Mouse (Mus musculus) adrenal gland, adult (tissue): ENCODE data around the gene Cpsf4l.
A peak's percentile ranks its signal among the peaks of the same experiment; 100 is the strongest.

Source experiments
- DNase-seq, 2 experiments: peaks; one replicate each; pipeline ENCODE4 v3.0.0; 2022 to 2023; ENCODE audit warnings: low spot score in 1 of 2; ENCODE audit not compliant: inconsistent age in 2 of 2

Gene Cpsf4l

GRCm38 (mm10) chr11:113736848-113737552, 27.2 kb upstream of the Cpsf4l start:
- DNase-seq = no peak

GRCm38 (mm10) chr11:113735151-113735550, 25.3 kb upstream of the Cpsf4l start:
- DNase-seq = peak; percentile 57 to 72

GRCm38 (mm10) chr11:113733631-113734364, 24.0 kb upstream of the Cpsf4l start:
- DNase-seq = peak; percentile 82 to 94

GRCm38 (mm10) chr11:113731945-113732612, 22.3 kb upstream of the Cpsf4l start:
- DNase-seq = no peak

- peak in 1 of 2 experiments; percentile 63 for DNase-seq
Observed at GRCm38 (mm10) chr11:113730879-113731278, 21.1 kb upstream of the Cpsf4l start.

- peak; percentile 86 to 92 for DNase-seq
Observed at GRCm38 (mm10) chr11:113729917-113730316, 20.1 kb upstream of the Cpsf4l start.

GRCm38 (mm10) chr11:113729239-113729638, 19.4 kb upstream of the Cpsf4l start:
- peak in 1 of 2 experiments; percentile 55 for DNase-seq

GRCm38 (mm10) chr11:113727992-113728391, 18.2 kb upstream of the Cpsf4l start:
- no peak for DNase-seq

GRCm38 (mm10) chr11:113726994-113727888, 17.4 kb upstream of the Cpsf4l start:
- DNase-seq = no peak

GRCm38 (mm10) chr11:113725235-113726048, 15.6 kb upstream of the Cpsf4l start:
- peak in 1 of 2 experiments; percentile 57 for DNase-seq

- peak in 1 of 2 experiments; percentile 65 for DNase-seq
Observed at GRCm38 (mm10) chr11:113722405-113723090, 12.7 kb upstream of the Cpsf4l start.

GRCm38 (mm10) chr11:113717767-113718424, 8.1 kb upstream of the Cpsf4l start:
- peak in 1 of 2 experiments; percentile 51 for DNase-seq

- no peak for DNase-seq
Observed at GRCm38 (mm10) chr11:113716132-113716531, 6.3 kb upstream of the Cpsf4l start.

- peak; percentile 72 to 87 for DNase-seq
Observed at GRCm38 (mm10) chr11:113715078-113715674, 5.4 kb upstream of the Cpsf4l start.

GRCm38 (mm10) chr11:113711061-113711460, 1.2 kb upstream of the Cpsf4l start:
- DNase-seq = no peak

- peak in 1 of 2 experiments; percentile 73 for DNase-seq
Observed at GRCm38 (mm10) chr11:113710257-113710777, 500 bp upstream of the Cpsf4l start.

- no peak for DNase-seq
Observed at GRCm38 (mm10) chr11:113709272-113709671, 545 bp downstream of the Cpsf4l start.

- peak in 1 of 2 experiments; percentile 55 for DNase-seq
Observed at GRCm38 (mm10) chr11:113708629-113709213, 1.1 kb downstream of the Cpsf4l start.
